Mouse (Mus musculus): Measurements from ENCODE around the gene Zfp746. TPM values are rescaled to one million over a fixed set of nuclear protein-coding genes. Genes with fewer than 3 reads are reported as not detected.

The Zfp746 gene
- polyA plus RNA-seq, 1 experiment from 2014 or later, result 8.7 TPM

DNA sequence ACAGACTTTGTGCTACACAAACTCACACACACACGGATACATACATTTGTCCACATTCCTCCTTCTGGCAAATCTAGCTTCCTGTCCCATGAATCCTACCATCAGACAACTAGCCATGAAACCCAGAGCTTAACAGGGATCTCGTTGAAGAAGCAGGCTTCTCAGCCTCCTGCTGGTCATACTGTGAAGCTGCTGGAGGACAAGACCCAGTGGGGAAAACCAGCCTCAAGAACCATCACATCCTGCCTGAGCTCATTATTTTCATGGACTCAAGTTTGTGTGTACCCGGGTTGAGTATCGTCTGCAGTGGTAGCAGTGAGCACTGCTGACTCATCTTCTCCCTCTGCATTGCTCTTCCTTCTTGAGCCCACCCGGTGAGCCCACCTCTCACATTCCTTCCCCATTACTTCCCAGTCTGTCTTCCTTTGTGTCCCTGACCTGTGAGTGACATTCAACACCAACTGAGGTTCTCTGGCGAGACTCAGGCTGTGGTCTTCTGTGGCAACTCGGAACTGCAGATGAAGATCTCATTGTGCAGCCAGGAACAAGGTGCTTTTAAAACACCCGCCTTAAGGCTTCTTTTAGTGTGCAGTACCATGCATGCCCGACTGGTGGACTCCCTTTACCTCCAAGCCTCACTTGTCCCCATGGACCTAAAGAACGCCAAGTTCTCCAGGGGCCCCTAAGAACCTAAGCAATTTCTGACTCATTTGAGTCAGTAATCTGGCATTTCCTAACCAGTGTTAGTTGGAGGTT, 60.3 kb downstream of the Zfp746 start:
- no peak for ATAC-seq (ENCODE audit: low FRiP score, low TSS enrichment)
- peaks cover 48% of the 10 kb centered on the region for H3K36me3 ChIP-seq (ENCODE audit: control insufficient read depth, insufficient read depth, low read length)
- no peak for TF ChIP-seq EP300 (optimal IDR thresholded peaks at IDR 0.05)
- peak; percentile 57 for TF ChIP-seq CTCF (IDR thresholded peaks at IDR 0.05; ENCODE audit: low read depth)

DNA sequence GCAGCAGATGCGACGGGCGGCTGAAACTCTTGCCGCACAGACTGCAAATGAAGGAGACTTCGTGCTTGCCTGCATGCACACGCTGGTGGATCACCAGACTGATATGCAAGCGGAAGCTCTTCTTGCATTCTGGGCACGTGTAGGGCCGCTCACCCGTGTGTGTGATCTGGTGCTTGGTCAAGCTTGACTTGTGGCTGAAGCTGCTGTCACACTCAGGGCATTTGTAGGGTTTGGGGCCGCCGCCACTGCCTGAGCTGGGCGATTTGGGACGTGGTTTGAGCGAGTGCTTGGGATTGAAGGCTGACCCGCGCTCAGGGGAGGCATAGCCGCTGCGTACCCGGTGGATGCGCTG, 61.4 kb downstream of the Zfp746 start:
- H3K4me3 ChIP-seq (ENCODE audit: low read depth, low read length), result no peak overlapping the region
- no peak for DNase-seq (ENCODE audit: low spot score)
- no peak overlapping the region for H3K9ac ChIP-seq (ENCODE audit: low read length)
- no peaks in the 10 kb centered on the region for H3K9me3 ChIP-seq (ENCODE audit: control insufficient read depth, low read length)
- WGBS, result 86% methylated on average over 21 of the region's 21 CpGs
- peaks cover 42% of the 10 kb centered on the region for H3K36me3 ChIP-seq (ENCODE audit: control insufficient read depth, insufficient read depth, low read length)
- TF ChIP-seq EP300 (optimal IDR thresholded peaks at IDR 0.05) (no peak), CTCF (IDR thresholded peaks at IDR 0.05; ENCODE audit: low read depth) (no peak)
- no peak for ATAC-seq (ENCODE audit: low FRiP score, low TSS enrichment)
- no peak overlapping the region for H3K27ac ChIP-seq (replicated peaks)
- H3K27me3 ChIP-seq (ENCODE audit: control insufficient read depth, insufficient read depth, low read length), result no peaks in the 10 kb centered on the region
- no peaks in the 10 kb centered on the region for H3K4me1 ChIP-seq (replicated peaks; ENCODE audit: control insufficient read depth, insufficient read depth)
- no peak overlapping the region for H3K4me2 ChIP-seq (replicated peaks; ENCODE audit: low read depth)

More for the DNA sequence above, 60.3 kb downstream of the Zfp746 start:
- DNase-seq (ENCODE audit: low spot score), result no peak
- H3K4me2 ChIP-seq (replicated peaks; ENCODE audit: low read depth), result no peak overlapping the region
- H3K4me3 ChIP-seq (ENCODE audit: low read depth, low read length), result no peak overlapping the region
- no peak overlapping the region for H3K27ac ChIP-seq (replicated peaks)
- H3K9ac ChIP-seq (ENCODE audit: low read length), result no peak overlapping the region
- no peaks in the 10 kb centered on the region for H3K4me1 ChIP-seq (replicated peaks; ENCODE audit: control insufficient read depth, insufficient read depth)
- H3K27me3 ChIP-seq (ENCODE audit: control insufficient read depth, insufficient read depth, low read length), result no peaks in the 10 kb centered on the region
- WGBS, result 86% methylated on average over 10 of the region's 10 CpGs
- no peaks in the 10 kb centered on the region for H3K9me3 ChIP-seq (ENCODE audit: control insufficient read depth, low read length)

DNA sequence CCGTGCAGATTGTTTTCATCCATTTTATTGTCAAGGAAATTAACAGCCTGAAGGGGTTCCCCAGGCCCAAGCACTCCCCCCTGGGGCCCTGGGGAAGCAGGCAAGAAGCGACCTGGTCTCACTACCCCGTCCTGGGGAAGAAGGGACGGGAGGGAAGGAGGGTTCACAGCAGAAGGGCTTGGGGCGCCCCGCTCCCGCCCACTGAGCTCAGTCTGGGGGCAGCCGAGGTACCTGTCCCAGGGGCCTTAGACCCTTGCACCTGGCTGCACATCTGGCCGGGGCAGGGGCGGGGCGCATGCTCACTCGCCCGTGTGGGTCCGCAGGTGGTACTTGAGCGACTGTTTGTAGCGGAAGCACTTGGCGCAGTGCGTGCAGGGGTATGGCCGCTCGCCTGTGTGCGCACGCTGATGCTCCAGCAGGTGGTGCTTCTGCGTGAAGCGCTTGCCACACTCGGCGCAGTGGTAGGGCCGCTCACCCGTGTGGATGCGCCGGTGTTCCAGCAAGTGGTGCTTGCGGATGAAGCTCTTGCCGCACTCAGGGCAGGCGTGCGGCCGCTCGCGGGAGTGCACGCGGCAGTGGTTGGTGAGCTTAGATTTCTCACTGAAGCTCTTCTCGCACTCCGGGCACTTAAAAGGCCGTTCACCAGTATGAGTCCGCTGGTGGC, 61.9 kb downstream of the Zfp746 start:
- no peak; the same call in 1 of the 2 replicates for ATAC-seq (ENCODE audit: low FRiP score, low TSS enrichment)
- Histone ChIP-seq H3K27me3 (ENCODE audit: control insufficient read depth, insufficient read depth, low read length) (no peaks in the 10 kb centered on the region), H3K4me1 (replicated peaks; ENCODE audit: control insufficient read depth, insufficient read depth) (no peaks in the 10 kb centered on the region), H3K27ac (replicated peaks) (no peak overlapping the region), H3K9ac (ENCODE audit: low read length) (no peak overlapping the region), H3K36me3 (ENCODE audit: control insufficient read depth, insufficient read depth, low read length) (peaks cover 42% of the 10 kb centered on the region), H3K4me3 (ENCODE audit: low read depth, low read length) (no peak overlapping the region), H3K4me2 (replicated peaks; ENCODE audit: low read depth) (no peak overlapping the region), H3K9me3 (ENCODE audit: control insufficient read depth, low read length) (no peaks in the 10 kb centered on the region)
- no peak for DNase-seq (ENCODE audit: low spot score)
- no peak for TF ChIP-seq CTCF (IDR thresholded peaks at IDR 0.05; ENCODE audit: low read depth)
- no peak for TF ChIP-seq EP300 (optimal IDR thresholded peaks at IDR 0.05)
- WGBS, result 89% methylated on average over 43 of the region's 43 CpGs

DNA sequence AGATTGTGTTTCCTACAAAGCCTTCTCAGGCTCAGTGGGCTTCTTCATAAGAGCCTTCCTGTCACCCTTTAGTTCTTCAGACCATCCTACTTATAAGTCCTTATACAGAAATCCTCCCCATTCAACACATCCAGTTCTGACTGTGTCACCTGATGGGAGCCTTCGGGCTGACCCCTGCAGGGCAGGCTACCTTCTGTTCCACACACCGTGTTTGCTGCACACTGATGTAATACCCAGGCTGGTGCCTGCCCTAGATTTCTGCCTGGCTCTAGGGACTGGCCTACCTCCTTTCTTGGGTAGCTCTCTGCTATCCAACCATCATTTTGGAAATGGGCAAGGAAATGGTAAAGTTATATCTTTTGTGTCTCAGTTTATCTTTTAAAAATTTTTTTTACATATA, 63.7 kb downstream of the Zfp746 start:
- Histone ChIP-seq H3K4me2 (replicated peaks; ENCODE audit: low read depth) (no peak overlapping the region), H3K27me3 (ENCODE audit: control insufficient read depth, insufficient read depth, low read length) (no peaks in the 10 kb centered on the region), H3K4me3 (ENCODE audit: low read depth, low read length) (no peak overlapping the region), H3K36me3 (ENCODE audit: control insufficient read depth, insufficient read depth, low read length) (peaks cover 26% of the 10 kb centered on the region), H3K4me1 (replicated peaks; ENCODE audit: control insufficient read depth, insufficient read depth) (no peaks in the 10 kb centered on the region), H3K27ac (replicated peaks) (no peak overlapping the region), H3K9ac (ENCODE audit: low read length) (no peak overlapping the region), H3K9me3 (ENCODE audit: control insufficient read depth, low read length) (no peaks in the 10 kb centered on the region)
- WGBS, result 78% methylated on average over 2 of the region's 2 CpGs
- TF ChIP-seq CTCF (IDR thresholded peaks at IDR 0.05; ENCODE audit: low read depth) (no peak), EP300 (optimal IDR thresholded peaks at IDR 0.05) (no peak)
- ATAC-seq (ENCODE audit: low FRiP score, low TSS enrichment), result no peak
- DNase-seq (ENCODE audit: low spot score), result no peak

DNA sequence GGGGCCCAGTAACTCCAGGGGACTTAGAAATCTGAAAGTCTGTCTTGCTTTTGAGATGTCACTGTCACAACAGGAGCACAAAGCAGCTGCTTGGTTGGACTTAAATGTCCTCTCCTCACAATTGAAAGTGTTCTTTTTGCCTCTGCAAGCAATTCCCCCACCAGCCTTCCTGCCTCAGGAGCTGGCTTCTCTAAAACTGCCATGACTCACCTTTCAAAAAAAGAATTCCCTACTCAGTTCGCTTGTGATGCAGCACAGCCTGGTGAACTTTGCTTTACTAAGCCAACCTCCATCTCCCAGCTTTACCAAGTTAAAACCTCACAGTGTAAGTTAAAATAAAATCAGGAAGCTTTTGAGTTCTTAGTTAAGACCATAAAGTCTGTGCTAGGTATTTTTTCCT, 64.7 kb downstream of the Zfp746 start:
- WGBS, result 55% methylated on average over 1 of the region's 1 CpGs

DNA sequence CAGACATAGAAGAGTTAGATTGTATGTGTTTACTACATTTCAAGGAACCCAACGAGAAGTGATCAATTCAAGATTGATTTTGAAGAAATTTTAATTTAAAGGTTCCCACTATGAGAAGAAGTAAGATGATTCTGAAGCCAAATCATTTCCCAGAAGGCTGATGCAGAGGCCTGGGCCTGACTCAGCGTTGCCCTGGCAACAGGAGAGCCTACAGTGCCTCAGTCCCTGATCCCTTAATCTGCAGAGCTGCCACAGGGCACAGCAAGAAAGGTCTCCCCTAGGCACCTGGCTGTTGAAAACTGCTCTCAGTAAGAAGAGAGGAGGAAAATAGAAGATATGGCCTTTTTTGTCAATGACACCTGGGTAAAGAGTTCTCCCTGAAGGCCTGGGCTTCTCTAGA, 66.4 kb downstream of the Zfp746 start:
- no peak for DNase-seq (ENCODE audit: low spot score)
- WGBS, result 83% methylated on average over 2 of the region's 2 CpGs
- TF ChIP-seq EP300 (optimal IDR thresholded peaks at IDR 0.05) (no peak), CTCF (IDR thresholded peaks at IDR 0.05; ENCODE audit: low read depth) (no peak)
- no peak overlapping the region for H3K4me3 ChIP-seq (ENCODE audit: low read depth, low read length)
- no peaks in the 10 kb centered on the region for H3K9me3 ChIP-seq (ENCODE audit: control insufficient read depth, low read length)
- no peak overlapping the region for H3K27ac ChIP-seq (replicated peaks)
- no peak for ATAC-seq (ENCODE audit: low FRiP score, low TSS enrichment)
- H3K4me2 ChIP-seq (replicated peaks; ENCODE audit: low read depth), result no peak overlapping the region
- no peak overlapping the region for H3K9ac ChIP-seq (ENCODE audit: low read length)
- H3K27me3 ChIP-seq (ENCODE audit: control insufficient read depth, insufficient read depth, low read length), result no peaks in the 10 kb centered on the region
- H3K4me1 ChIP-seq (replicated peaks; ENCODE audit: control insufficient read depth, insufficient read depth), result no peaks in the 10 kb centered on the region
- H3K36me3 ChIP-seq (ENCODE audit: control insufficient read depth, insufficient read depth, low read length), result peaks cover 11% of the 10 kb centered on the region

More for the DNA sequence above, 64.7 kb downstream of the Zfp746 start:
- TF ChIP-seq EP300 (optimal IDR thresholded peaks at IDR 0.05), result no peak
- TF ChIP-seq CTCF (IDR thresholded peaks at IDR 0.05; ENCODE audit: low read depth), result no peak
- Histone ChIP-seq H3K4me2 (replicated peaks; ENCODE audit: low read depth) (no peak overlapping the region), H3K4me1 (replicated peaks; ENCODE audit: control insufficient read depth, insufficient read depth) (no peaks in the 10 kb centered on the region), H3K36me3 (ENCODE audit: control insufficient read depth, insufficient read depth, low read length) (peaks cover 21% of the 10 kb centered on the region), H3K9ac (ENCODE audit: low read length) (no peak overlapping the region), H3K27ac (replicated peaks) (no peak overlapping the region), H3K9me3 (ENCODE audit: control insufficient read depth, low read length) (no peaks in the 10 kb centered on the region), H3K27me3 (ENCODE audit: control insufficient read depth, insufficient read depth, low read length) (no peaks in the 10 kb centered on the region), H3K4me3 (ENCODE audit: low read depth, low read length) (no peak overlapping the region)
- no peak for ATAC-seq (ENCODE audit: low FRiP score, low TSS enrichment)
- no peak for DNase-seq (ENCODE audit: low spot score)
